Mouse (Mus musculus) macrophage (primary cell): Measurements from ENCODE around the gene Smyd5. TPM values are rescaled to one million over a fixed set of nuclear protein-coding genes. Genes with fewer than 3 reads are reported as not detected.

ENCODE experiments used
- H3K27ac ChIP-seq: fragments of 350-480 bp; formaldehyde crosslinking; 2 replicates; pipeline ENCODE4 v1.9.0; 2021
- H3K36me3 ChIP-seq: fragments of 350-480 bp; formaldehyde crosslinking; 2 replicates; pipeline ENCODE4 v1.9.0; 2021; ENCODE audit errors: inconsistent target
- H3K4me3 ChIP-seq: fragments of 350-480 bp; formaldehyde crosslinking; 2 replicates; pipeline ENCODE4 v1.9.0; 2021; ENCODE audit errors: inconsistent target
- H3K79me2 ChIP-seq: fragments of 350-480 bp; formaldehyde crosslinking; 2 replicates; pipeline ENCODE4 v1.9.0; 2021; ENCODE audit errors: inconsistent target
- WGBS: methylation state at CpG from one replicate; pipeline ENCODE4 v1.1.7; 2026; ENCODE audit warnings: inconsistent platforms; ENCODE audit not compliant: missing documents; 5-methylcytosine and 5-hydroxymethylcytosine counted together
- polyA plus RNA-seq: library from polyadenylated mRNA; stranded (reverse); fragments of 250-400 nt; gene quantifications from 3 replicates; pipeline ENCODE4 v1.2.4, GENCODE M21; 2018; ENCODE audit warnings: inconsistent platforms

The Smyd5 gene
- polyA plus RNA-seq, 1 experiment from 2014 or later = 17.2 TPM

DNA sequence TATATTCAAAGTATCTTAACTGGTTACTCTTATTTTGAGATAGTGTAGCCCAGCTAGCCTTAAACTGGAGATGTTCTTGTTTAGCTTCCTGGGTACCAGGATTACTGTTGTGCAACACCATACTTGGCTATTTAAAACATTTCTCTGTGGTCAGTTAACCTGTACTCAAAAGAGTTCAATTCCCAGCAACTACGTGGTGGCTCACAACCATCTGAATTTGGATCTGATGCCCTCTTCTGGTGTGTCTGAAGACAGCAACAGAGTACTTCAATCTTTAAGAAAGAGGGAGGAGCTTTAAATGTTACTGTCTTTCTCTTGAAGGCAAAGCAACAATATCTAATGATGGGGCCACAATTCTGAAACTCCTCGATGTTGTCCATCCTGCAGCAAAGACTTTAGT is 27.8 kb downstream of the Smyd5 start:
- Histone ChIP-seq H3K4me3 (no peak overlapping the region), H3K79me2 (peaks cover 59% of the 10 kb centered on the region), H3K36me3 (peaks cover 52% of the 10 kb centered on the region), H3K27ac (no peak overlapping the region)
- WGBS = 73% methylated on average over 2 of the region's 2 CpGs

DNA sequence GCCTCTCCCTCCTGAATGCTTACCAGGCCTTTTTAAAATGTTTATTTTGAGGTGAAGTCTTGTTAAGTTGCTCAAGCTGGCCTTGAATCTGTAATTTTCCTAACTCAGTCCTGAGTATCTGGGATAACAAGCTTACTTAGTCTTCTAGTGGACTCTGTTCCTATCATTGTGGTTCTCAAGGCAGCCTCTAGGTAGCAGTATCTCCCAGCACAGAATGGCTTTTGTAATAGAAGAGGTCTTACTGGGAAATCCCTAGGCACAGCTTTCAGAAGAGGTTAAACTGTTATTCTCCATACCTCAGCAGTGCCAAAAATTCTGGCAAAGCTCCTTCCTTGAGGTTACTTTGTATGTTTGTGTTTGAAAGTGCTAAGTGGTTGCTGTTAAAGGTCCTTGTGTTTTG is 33.6 kb downstream of the Smyd5 start:
- H3K4me3 ChIP-seq = no peak overlapping the region
- no peak overlapping the region for H3K27ac ChIP-seq
- H3K79me2 ChIP-seq = peaks cover 1% of the 10 kb centered on the region; the same call in 1 of the 2 replicates
- H3K36me3 ChIP-seq = peaks cover 84% of the 10 kb centered on the region

DNA sequence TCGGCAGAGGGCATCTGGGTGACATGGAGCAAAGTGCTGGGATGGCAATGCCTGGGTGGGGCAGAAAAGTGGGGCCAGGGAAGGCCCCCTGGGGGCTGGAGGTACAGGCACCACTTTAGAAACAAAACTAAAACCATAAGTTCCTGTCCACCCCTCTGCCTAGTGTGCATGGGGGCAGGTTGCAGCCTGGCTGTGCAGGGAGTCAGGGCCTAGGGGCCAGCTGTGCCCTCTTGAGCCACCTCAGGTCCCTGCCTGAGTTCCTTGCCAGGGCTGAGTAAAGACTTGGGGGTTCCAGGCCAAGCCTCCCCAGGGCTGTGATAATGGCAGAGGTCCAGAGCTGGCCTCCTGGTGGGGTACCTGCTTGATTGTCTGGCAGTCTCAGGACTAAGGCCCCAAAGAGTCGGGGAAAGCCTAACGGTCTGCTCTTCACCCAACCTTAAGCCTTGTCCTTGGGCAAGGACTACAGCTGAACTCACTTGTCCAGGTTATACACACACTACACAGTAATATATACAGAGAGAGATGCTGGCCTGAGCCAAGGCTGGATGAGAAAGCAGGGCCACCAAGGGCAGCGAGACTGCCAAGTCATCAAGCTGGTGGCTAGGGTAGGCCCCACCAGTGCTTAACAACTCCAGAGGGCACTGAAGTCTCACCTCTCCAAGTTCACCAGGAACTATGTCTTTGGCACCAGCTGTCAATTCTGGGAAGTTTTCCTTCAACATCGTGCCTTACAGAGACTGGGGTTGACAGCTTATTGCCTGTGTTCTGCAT is 38.1 kb downstream of the Smyd5 start:
- H3K4me3 ChIP-seq = no peak overlapping the region
- no peak overlapping the region for H3K27ac ChIP-seq
- peaks cover 45% of the 10 kb centered on the region for H3K36me3 ChIP-seq
- H3K79me2 ChIP-seq = no peaks in the 10 kb centered on the region
- WGBS = 86% methylated on average over 5 of the region's 5 CpGs

DNA sequence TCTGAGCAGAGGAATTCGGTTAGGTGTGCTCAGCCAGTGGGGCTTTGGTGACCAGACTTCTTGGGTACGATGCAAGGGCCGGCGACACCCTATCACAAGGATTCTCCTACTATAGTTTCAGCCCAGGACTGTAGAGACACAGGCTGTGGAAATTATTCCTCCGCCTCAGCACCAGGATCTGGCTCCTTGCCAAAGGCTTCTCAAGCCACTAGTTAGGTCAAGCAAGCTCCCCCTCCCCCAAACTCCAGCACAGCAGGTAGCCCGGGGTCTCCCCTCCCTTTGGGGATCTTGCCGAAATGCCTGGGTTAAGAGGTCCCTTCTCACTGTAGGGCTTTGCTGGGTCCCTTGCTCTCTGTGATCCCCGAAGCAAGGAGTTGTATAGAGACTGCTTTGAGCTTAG is 40.2 kb downstream of the Smyd5 start:
- Histone ChIP-seq H3K27ac (no peak overlapping the region), H3K36me3 (peaks cover 23% of the 10 kb centered on the region; the same call in 1 of the 2 replicates), H3K79me2 (no peaks in the 10 kb centered on the region), H3K4me3 (no peak overlapping the region)
- WGBS = 83% methylated on average over 8 of the region's 8 CpGs

DNA sequence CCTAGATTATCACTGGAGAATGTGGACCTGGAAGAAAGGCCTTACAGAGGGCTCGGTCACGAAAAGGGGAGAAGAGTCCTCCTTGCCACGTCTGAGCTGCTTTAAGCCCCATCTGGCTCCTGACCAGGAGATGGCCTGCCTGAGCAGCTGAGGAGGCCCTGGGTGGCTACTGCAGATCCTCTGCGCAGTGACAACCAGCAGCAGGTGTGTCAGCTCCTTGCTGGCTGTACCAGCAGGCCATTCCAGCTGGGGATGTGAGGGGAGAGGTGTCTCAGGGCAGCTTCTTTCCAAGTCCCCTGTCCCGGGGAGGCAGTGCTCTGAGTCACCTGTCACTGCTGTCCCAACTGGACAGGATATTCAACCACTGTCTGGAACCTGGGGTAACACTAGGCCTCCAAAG is 40.8 kb downstream of the Smyd5 start:
- whole genome bisulfite sequencing = 75% methylated on average over 5 of the region's 5 CpGs
- H3K27ac ChIP-seq = no peak overlapping the region
- no peaks in the 10 kb centered on the region for H3K79me2 ChIP-seq
- peaks cover 18% of the 10 kb centered on the region; the same call in 1 of the 2 replicates for H3K36me3 ChIP-seq
- H3K4me3 ChIP-seq = no peak overlapping the region

GRCm38 (mm10) chr6:85475581-85475980 is 43.8 kb downstream of the Smyd5 start:
- H3K4me3 ChIP-seq = no peak overlapping the region
- no peak overlapping the region for H3K27ac ChIP-seq
- H3K79me2 ChIP-seq = no peaks in the 10 kb centered on the region
- whole genome bisulfite sequencing = 87% methylated on average over 3 of the region's 3 CpGs
- H3K36me3 ChIP-seq = no peaks in the 10 kb centered on the region

- H3K79me2 ChIP-seq = no peaks in the 10 kb centered on the region
- WGBS = 33% methylated on average over 9 of the region's 10 CpGs
- no peak overlapping the region for H3K4me3 ChIP-seq
- H3K36me3 ChIP-seq = no peaks in the 10 kb centered on the region
- no peak overlapping the region for H3K27ac ChIP-seq
Observed at GRCm38 (mm10) chr6:85477366-85477917, 45.7 kb downstream of the Smyd5 start.

DNA sequence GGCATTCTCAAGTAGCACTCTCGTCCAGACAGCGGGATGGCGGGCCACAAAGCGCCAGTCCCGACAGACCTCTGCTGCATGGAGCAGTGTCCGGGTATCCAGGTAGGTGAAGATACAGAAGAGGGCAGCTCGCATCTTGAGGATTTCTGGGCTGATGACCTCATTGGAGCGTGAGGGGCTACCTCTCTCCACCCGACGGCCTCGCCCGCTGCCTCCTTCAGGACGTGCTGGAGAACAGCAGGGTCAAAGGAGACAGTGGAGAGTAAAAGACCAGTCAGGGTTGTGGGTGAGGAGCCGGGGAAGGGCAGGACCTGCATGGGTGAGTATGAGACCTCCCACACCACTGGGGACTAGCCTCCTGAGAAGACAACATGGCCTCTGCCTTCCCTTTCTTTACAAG is 46.6 kb downstream of the Smyd5 start:
- Histone ChIP-seq H3K79me2 (no peaks in the 10 kb centered on the region), H3K36me3 (no peaks in the 10 kb centered on the region), H3K4me3 (no peak overlapping the region), H3K27ac (no peak overlapping the region)
- 36% methylated on average over 14 of the region's 14 CpGs for WGBS

GRCm38 (mm10) chr6:85479979-85480378 is 48.2 kb downstream of the Smyd5 start:
- H3K4me3 ChIP-seq = no peak overlapping the region
- WGBS = 82% methylated on average over 5 of the region's 5 CpGs
- H3K36me3 ChIP-seq = no peaks in the 10 kb centered on the region
- H3K79me2 ChIP-seq = no peaks in the 10 kb centered on the region
- H3K27ac ChIP-seq = no peak overlapping the region

DNA sequence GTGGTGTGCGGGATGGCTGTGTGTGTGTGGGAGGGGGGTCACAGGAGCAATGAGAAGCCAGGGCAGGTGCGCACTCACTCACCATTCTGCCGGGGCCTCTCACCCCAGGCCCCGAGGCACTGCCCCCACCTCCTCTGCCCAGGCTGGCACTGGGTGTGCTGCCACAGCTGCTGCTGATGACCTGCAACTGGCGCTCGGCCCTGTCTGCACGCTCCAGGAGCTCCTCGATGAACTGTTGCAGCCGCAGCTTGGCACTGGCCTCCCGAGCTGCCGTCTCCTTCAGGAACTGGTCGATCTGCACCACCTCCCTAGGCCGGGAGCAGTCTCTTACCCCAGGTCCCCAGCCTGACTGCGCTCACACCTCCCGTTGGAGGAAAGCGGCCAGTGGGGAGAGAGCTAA is 48.9 kb downstream of the Smyd5 start:
- Histone ChIP-seq H3K79me2 (no peaks in the 10 kb centered on the region), H3K27ac (no peak overlapping the region), H3K4me3 (no peak overlapping the region), H3K36me3 (no peaks in the 10 kb centered on the region)
- WGBS = 73% methylated on average over 13 of the region's 16 CpGs

DNA sequence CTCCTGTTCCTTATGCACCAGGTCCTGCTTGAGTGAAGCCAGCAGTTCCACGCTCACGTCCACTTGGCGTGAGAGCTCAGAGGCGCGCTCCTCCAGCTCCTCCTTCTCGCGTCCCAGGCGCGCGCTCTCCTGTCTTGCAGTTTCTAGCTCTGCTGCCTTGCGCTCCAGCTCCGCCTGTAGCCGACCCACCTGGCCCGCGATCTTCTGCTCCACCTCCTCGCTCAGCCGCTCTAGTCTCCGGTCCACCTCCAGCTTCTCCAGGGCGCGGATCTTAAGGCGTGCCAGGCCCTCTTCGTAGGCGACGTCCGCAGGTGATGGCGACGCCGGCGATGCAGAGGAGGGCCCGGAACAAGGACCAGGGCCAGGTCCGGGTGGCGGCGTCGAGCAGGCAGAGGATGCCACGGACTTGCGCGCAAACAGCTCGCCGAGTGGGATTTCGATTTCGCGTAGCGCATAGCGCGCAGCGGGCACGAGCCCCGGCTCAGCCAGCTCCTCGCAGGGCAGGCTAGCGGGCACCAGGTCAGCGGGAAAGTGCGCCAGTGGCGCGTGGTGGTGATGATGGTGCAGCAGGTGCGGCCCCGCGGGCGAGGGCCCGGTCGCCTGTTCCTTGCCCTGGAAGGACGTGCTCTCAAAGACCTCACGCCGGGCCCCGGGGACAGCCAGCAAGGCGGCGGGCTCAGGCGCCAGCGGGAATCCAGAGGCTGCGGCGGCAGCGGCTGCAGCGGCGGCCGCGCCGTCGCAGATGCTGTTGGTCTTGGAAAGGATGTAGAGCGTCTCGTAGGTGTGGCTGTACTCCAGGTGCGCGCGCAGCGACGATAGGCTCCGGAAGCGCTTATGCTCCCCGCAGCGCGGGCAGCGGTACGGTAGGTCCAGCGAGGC is 52.3 kb downstream of the Smyd5 start:
- Histone ChIP-seq H3K4me3 (no peak overlapping the region), H3K27ac (no peak overlapping the region), H3K79me2 (no peaks in the 10 kb centered on the region), H3K36me3 (no peaks in the 10 kb centered on the region)
- WGBS = 8% methylated on average over 85 of the region's 92 CpGs

DNA sequence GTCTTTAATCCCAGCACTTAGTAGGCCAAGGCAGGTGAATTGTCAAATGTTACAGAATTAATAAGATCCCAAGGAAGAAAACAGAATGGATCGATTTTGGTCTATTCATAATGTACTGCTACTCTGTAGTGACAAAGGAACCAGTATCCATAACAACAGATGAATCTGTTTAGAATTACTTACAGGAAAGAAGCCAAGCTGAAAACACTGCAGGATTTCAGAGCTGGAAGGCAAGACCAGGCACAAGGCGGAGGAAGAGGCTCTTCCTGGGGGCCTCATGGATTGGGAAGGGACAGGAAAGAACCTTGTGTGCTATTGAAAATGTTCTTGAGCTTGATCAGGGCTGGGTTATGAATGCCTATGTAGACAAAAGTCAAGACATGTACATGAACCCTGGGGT is 53.9 kb downstream of the Smyd5 start:
- H3K27ac ChIP-seq = no peak overlapping the region
- no peaks in the 10 kb centered on the region for H3K36me3 ChIP-seq
- no peaks in the 10 kb centered on the region for H3K79me2 ChIP-seq
- no peak overlapping the region for H3K4me3 ChIP-seq
- WGBS = 87% methylated on average over 2 of the region's 2 CpGs

DNA sequence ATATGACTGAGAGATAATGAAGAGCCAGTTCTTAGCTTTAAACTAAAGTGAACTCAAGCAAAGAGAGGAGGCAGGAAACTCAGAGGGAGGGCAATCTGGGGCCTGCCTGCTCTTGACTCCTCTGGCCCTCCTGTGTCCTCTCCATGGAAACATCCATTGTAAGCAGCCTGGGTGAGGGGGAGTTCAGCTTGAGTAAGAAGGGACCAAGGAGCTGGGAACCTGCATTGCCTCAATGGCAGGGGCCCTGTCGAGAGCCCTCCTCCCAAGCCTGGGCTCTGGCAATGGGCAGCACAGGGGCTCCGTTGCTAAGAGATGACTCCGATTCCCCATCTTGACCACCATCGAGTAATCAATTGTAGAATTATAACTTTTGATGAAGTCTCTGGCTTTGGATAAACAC is 56.7 kb downstream of the Smyd5 start:
- Histone ChIP-seq H3K27ac (no peak overlapping the region), H3K79me2 (no peaks in the 10 kb centered on the region), H3K36me3 (no peaks in the 10 kb centered on the region), H3K4me3 (no peak overlapping the region)
- WGBS = 97% methylated on average over 4 of the region's 4 CpGs

GRCm38 (mm10) chr6:85489717-85490116 is 57.9 kb downstream of the Smyd5 start:
- H3K36me3 ChIP-seq = no peaks in the 10 kb centered on the region
- WGBS = 78% methylated on average over 3 of the region's 3 CpGs
- H3K4me3 ChIP-seq = no peak overlapping the region
- no peak overlapping the region for H3K27ac ChIP-seq
- H3K79me2 ChIP-seq = no peaks in the 10 kb centered on the region

GRCm38 (mm10) chr6:85490252-85490651 is 58.5 kb downstream of the Smyd5 start:
- no peak overlapping the region for H3K4me3 ChIP-seq
- no peak overlapping the region for H3K27ac ChIP-seq
- no peaks in the 10 kb centered on the region for H3K79me2 ChIP-seq
- whole genome bisulfite sequencing = 76% methylated on average over 4 of the region's 4 CpGs
- H3K36me3 ChIP-seq = no peaks in the 10 kb centered on the region
